Mouse (Mus musculus): Measurements from ENCODE around the gene Heatr5a. TPM values are rescaled to one million over a fixed set of nuclear protein-coding genes. Genes with fewer than 3 reads are reported as not detected.
A peak's percentile ranks its signal among the peaks of the same experiment; 100 is the strongest.

Gene Heatr5a
- polyA plus RNA-seq, 1 experiment from 2014 or later: 7.9 TPM

- no peaks in the 10 kb centered on the region for H3K9me3 ChIP-seq (replicated peaks; ENCODE audit: control insufficient read depth, low read length)
- no peak overlapping the region for H3K4me2 ChIP-seq (ENCODE audit: low read depth, low read length)
- no peak overlapping the region for H3K27ac ChIP-seq (ENCODE audit: low read length)
- H3K27me3 ChIP-seq (ENCODE audit: control insufficient read depth, insufficient read depth, low read length): no peaks in the 10 kb centered on the region
- WGBS: 94% methylated on average over 12 of the region's 12 CpGs
- no peaks in the 10 kb centered on the region for H3K4me1 ChIP-seq (ENCODE audit: control insufficient read depth, insufficient read depth, low read length)
- no peak overlapping the region for H3K4me3 ChIP-seq (ENCODE audit: low read length)
- H3K36me3 ChIP-seq (ENCODE audit: control insufficient read depth, insufficient read depth): peaks cover 14% of the 10 kb centered on the region
- H3K9ac ChIP-seq (ENCODE audit: low read length): no peak overlapping the region
- no peak for ATAC-seq (replicated peaks; ENCODE audit: extremely low read depth, insufficient read depth, low FRiP score)
Measured at GRCm38 (mm10) chr12:51914903-51915670, 56.0 kb downstream of the Heatr5a start.

- H3K9me3 ChIP-seq (replicated peaks; ENCODE audit: control insufficient read depth, low read length): no peaks in the 10 kb centered on the region
- no peaks in the 10 kb centered on the region for H3K27me3 ChIP-seq (ENCODE audit: control insufficient read depth, insufficient read depth, low read length)
- no peak for ATAC-seq (replicated peaks; ENCODE audit: extremely low read depth, insufficient read depth, low FRiP score)
- H3K36me3 ChIP-seq (ENCODE audit: control insufficient read depth, insufficient read depth): peaks cover 18% of the 10 kb centered on the region
- H3K4me2 ChIP-seq (ENCODE audit: low read depth, low read length): no peak overlapping the region
- 83% methylated on average over 5 of the region's 5 CpGs for WGBS
- no peaks in the 10 kb centered on the region for H3K4me1 ChIP-seq (ENCODE audit: control insufficient read depth, insufficient read depth, low read length)
- no peak overlapping the region for H3K27ac ChIP-seq (ENCODE audit: low read length)
- H3K9ac ChIP-seq (ENCODE audit: low read length): no peak overlapping the region
- H3K4me3 ChIP-seq (ENCODE audit: low read length): no peak overlapping the region
Measured at GRCm38 (mm10) chr12:51909202-51909601, 61.9 kb downstream of the Heatr5a start.

- no peak overlapping the region for H3K4me3 ChIP-seq (ENCODE audit: low read length)
- H3K9ac ChIP-seq (ENCODE audit: low read length): no peak overlapping the region
- ATAC-seq (replicated peaks; ENCODE audit: extremely low read depth, insufficient read depth, low FRiP score): peak; percentile 41
- H3K36me3 ChIP-seq (ENCODE audit: control insufficient read depth, insufficient read depth): peaks cover 14% of the 10 kb centered on the region
- no peaks in the 10 kb centered on the region for H3K9me3 ChIP-seq (replicated peaks; ENCODE audit: control insufficient read depth, low read length)
- H3K4me2 ChIP-seq (ENCODE audit: low read depth, low read length): no peak overlapping the region
- peak overlapping the region; percentile 68 for H3K27ac ChIP-seq (ENCODE audit: low read length)
- H3K27me3 ChIP-seq (ENCODE audit: control insufficient read depth, insufficient read depth, low read length): no peaks in the 10 kb centered on the region
- WGBS: 60% methylated on average over 3 of the region's 3 CpGs
- no peaks in the 10 kb centered on the region for H3K4me1 ChIP-seq (ENCODE audit: control insufficient read depth, insufficient read depth, low read length)
Measured at GRCm38 (mm10) chr12:51907543-51907942, 63.6 kb downstream of the Heatr5a start.

- peaks cover 29% of the 10 kb centered on the region for H3K36me3 ChIP-seq (ENCODE audit: control insufficient read depth, insufficient read depth)
Measured at GRCm38 (mm10) chr12:51900551-51900950, 70.6 kb downstream of the Heatr5a start.

GRCm38 (mm10) chr12:51896901-51897300 lies 74.2 kb downstream of the Heatr5a start:
- Histone ChIP-seq H3K4me2 (ENCODE audit: low read depth, low read length) (no peak overlapping the region), H3K4me1 (ENCODE audit: control insufficient read depth, insufficient read depth, low read length) (0 out of 2 replicates have a peak, but pooled peaks cover 5% of the 10 kb centered on the region), H3K27me3 (ENCODE audit: control insufficient read depth, insufficient read depth, low read length) (no peaks in the 10 kb centered on the region), H3K4me3 (ENCODE audit: low read length) (no peak overlapping the region), H3K9me3 (replicated peaks; ENCODE audit: control insufficient read depth, low read length) (no peaks in the 10 kb centered on the region), H3K9ac (ENCODE audit: low read length) (no peak overlapping the region), H3K36me3 (ENCODE audit: control insufficient read depth, insufficient read depth) (peaks cover 25% of the 10 kb centered on the region), H3K27ac (ENCODE audit: low read length) (peak overlapping the region; percentile 54)
- ATAC-seq (replicated peaks; ENCODE audit: extremely low read depth, insufficient read depth, low FRiP score): peak; percentile 79
- whole genome bisulfite sequencing: 41% methylated on average over 4 of the region's 4 CpGs

More at GRCm38 (mm10) chr12:51900551-51900950, 70.6 kb downstream of the Heatr5a start:
- Histone ChIP-seq H3K9ac (ENCODE audit: low read length) (no peak overlapping the region), H3K4me2 (ENCODE audit: low read depth, low read length) (no peak overlapping the region), H3K27ac (ENCODE audit: low read length) (no peak overlapping the region), H3K27me3 (ENCODE audit: control insufficient read depth, insufficient read depth, low read length) (no peaks in the 10 kb centered on the region), H3K9me3 (replicated peaks; ENCODE audit: control insufficient read depth, low read length) (no peaks in the 10 kb centered on the region), H3K4me1 (ENCODE audit: control insufficient read depth, insufficient read depth, low read length) (0 out of 2 replicates have a peak, but pooled peaks cover 5% of the 10 kb centered on the region), H3K4me3 (ENCODE audit: low read length) (no peak overlapping the region)
- no peak for ATAC-seq (replicated peaks; ENCODE audit: extremely low read depth, insufficient read depth, low FRiP score)
- 85% methylated on average over 7 of the region's 7 CpGs for WGBS

- 89% methylated on average over 12 of the region's 12 CpGs for WGBS
- no peaks in the 10 kb centered on the region for H3K9me3 ChIP-seq (replicated peaks; ENCODE audit: control insufficient read depth, low read length)
- no peak for ATAC-seq (replicated peaks; ENCODE audit: extremely low read depth, insufficient read depth, low FRiP score)
Measured at GRCm38 (mm10) chr12:51888609-51889008, 82.5 kb downstream of the Heatr5a start.

GRCm38 (mm10) chr12:51887301-51888290 lies 83.5 kb downstream of the Heatr5a start:
- Histone ChIP-seq H3K36me3 (ENCODE audit: control insufficient read depth, insufficient read depth) (peaks cover 25% of the 10 kb centered on the region), H3K4me2 (ENCODE audit: low read depth, low read length) (no peak overlapping the region), H3K4me3 (ENCODE audit: low read length) (no peak overlapping the region), H3K9ac (ENCODE audit: low read length) (no peak overlapping the region), H3K4me1 (ENCODE audit: control insufficient read depth, insufficient read depth, low read length) (peaks cover 1% of the 10 kb centered on the region; the same call in 1 of the 2 replicates), H3K27me3 (ENCODE audit: control insufficient read depth, insufficient read depth, low read length) (no peaks in the 10 kb centered on the region), H3K9me3 (replicated peaks; ENCODE audit: control insufficient read depth, low read length) (no peaks in the 10 kb centered on the region), H3K27ac (ENCODE audit: low read length) (peak overlapping the region; percentile 33; the same call in 1 of the 2 replicates)
- no peak for ATAC-seq (replicated peaks; ENCODE audit: extremely low read depth, insufficient read depth, low FRiP score)
- WGBS: 65% methylated on average over 11 of the region's 11 CpGs

More at GRCm38 (mm10) chr12:51888609-51889008, 82.5 kb downstream of the Heatr5a start:
- Histone ChIP-seq H3K4me2 (ENCODE audit: low read depth, low read length) (no peak overlapping the region), H3K36me3 (ENCODE audit: control insufficient read depth, insufficient read depth) (peaks cover 26% of the 10 kb centered on the region), H3K4me1 (ENCODE audit: control insufficient read depth, insufficient read depth, low read length) (no peaks in the 10 kb centered on the region), H3K27me3 (ENCODE audit: control insufficient read depth, insufficient read depth, low read length) (no peaks in the 10 kb centered on the region), H3K9ac (ENCODE audit: low read length) (no peak overlapping the region), H3K27ac (ENCODE audit: low read length) (no peak overlapping the region), H3K4me3 (ENCODE audit: low read length) (no peak overlapping the region)

- 91% methylated on average over 6 of the region's 6 CpGs for whole genome bisulfite sequencing
- Histone ChIP-seq H3K27ac (ENCODE audit: low read length) (no peak overlapping the region), H3K27me3 (ENCODE audit: control insufficient read depth, insufficient read depth, low read length) (no peaks in the 10 kb centered on the region), H3K4me3 (ENCODE audit: low read length) (no peak overlapping the region), H3K4me2 (ENCODE audit: low read depth, low read length) (no peak overlapping the region), H3K9me3 (replicated peaks; ENCODE audit: control insufficient read depth, low read length) (no peaks in the 10 kb centered on the region), H3K36me3 (ENCODE audit: control insufficient read depth, insufficient read depth) (peaks cover 26% of the 10 kb centered on the region), H3K4me1 (ENCODE audit: control insufficient read depth, insufficient read depth, low read length) (peaks cover 5% of the 10 kb centered on the region; the same call in 1 of the 2 replicates), H3K9ac (ENCODE audit: low read length) (no peak overlapping the region)
- no peak for ATAC-seq (replicated peaks; ENCODE audit: extremely low read depth, insufficient read depth, low FRiP score)
Measured at GRCm38 (mm10) chr12:51886369-51886768, 84.8 kb downstream of the Heatr5a start.

All from heart, embryonic 16.5 days (tissue).